Mouse (Mus musculus) left cerebral cortex, adult 8-10 months (tissue): ENCODE results near the gene Rabep2. TPM values are rescaled to one million over a fixed set of nuclear protein-coding genes. Genes with fewer than 3 reads are reported as not detected.

Source experiments
- DNase-seq, 2 experiments: peaks; one replicate each; pipeline ENCODE4 v3.0.0; 2022; ENCODE audit warnings: low spot score in 2 of 2
- total RNA-seq, 4 experiments: library from RNA; stranded (reverse); gene quantifications; 2 replicates each; pipeline ENCODE4 v1.2.4; 2022

Rabep2 gene
- total RNA-seq, 4 experiments from 2014 or later = 12.0 to 16.0 (median 13.7) TPM

- DNase-seq = no peak
Observed at GRCm38 (mm10) chr7:126430167-126430566, 1.6 kb downstream of the Rabep2 start.

- DNase-seq = no peak
Observed at GRCm38 (mm10) chr7:126434726-126435125, 6.2 kb downstream of the Rabep2 start.

- DNase-seq = no peak
Observed at GRCm38 (mm10) chr7:126435801-126436200, 7.2 kb downstream of the Rabep2 start.

GRCm38 (mm10) chr7:126436851-126437250 lies 8.3 kb downstream of the Rabep2 start:
- DNase-seq = no peak

GRCm38 (mm10) chr7:126440134-126440533 lies 11.6 kb downstream of the Rabep2 start:
- no peak for DNase-seq

- DNase-seq = no peak
Observed at GRCm38 (mm10) chr7:126443997-126444396, 15.4 kb downstream of the Rabep2 start.

- DNase-seq = no peak
Observed at GRCm38 (mm10) chr7:126444536-126444935, 16.0 kb downstream of the Rabep2 start.

- DNase-seq = no peak
Observed at GRCm38 (mm10) chr7:126445104-126445815, 16.7 kb downstream of the Rabep2 start.

- no peak for DNase-seq
Observed at GRCm38 (mm10) chr7:126446217-126446616, 17.7 kb downstream of the Rabep2 start.

- no peak for DNase-seq
Observed at GRCm38 (mm10) chr7:126448481-126448880, 19.9 kb downstream of the Rabep2 start.

- DNase-seq = no peak
Observed at GRCm38 (mm10) chr7:126449991-126450390, 21.4 kb downstream of the Rabep2 start.

GRCm38 (mm10) chr7:126450641-126451040 lies 22.1 kb downstream of the Rabep2 start:
- no peak for DNase-seq

- no peak for DNase-seq
Observed at GRCm38 (mm10) chr7:126452244-126452643, 23.7 kb downstream of the Rabep2 start.

GRCm38 (mm10) chr7:126453861-126454260 lies 25.3 kb downstream of the Rabep2 start:
- no peak for DNase-seq

GRCm38 (mm10) chr7:126455242-126455641 lies 26.7 kb downstream of the Rabep2 start:
- DNase-seq = no peak

GRCm38 (mm10) chr7:126456382-126457266 lies 28.1 kb downstream of the Rabep2 start:
- DNase-seq = no peak

GRCm38 (mm10) chr7:126458225-126458624 lies 29.7 kb downstream of the Rabep2 start:
- DNase-seq = no peak

GRCm38 (mm10) chr7:126458844-126459618 lies 30.5 kb downstream of the Rabep2 start:
- no peak for DNase-seq

GRCm38 (mm10) chr7:126460623-126461399 lies 32.3 kb downstream of the Rabep2 start:
- DNase-seq = no peak

GRCm38 (mm10) chr7:126461626-126462025 lies 33.1 kb downstream of the Rabep2 start:
- DNase-seq = no peak

GRCm38 (mm10) chr7:126463004-126463403 lies 34.4 kb downstream of the Rabep2 start, which contains the start of gene Atp2a1:
Atp2a1 (minus strand) TSS chr7:126463108.
- no peak for DNase-seq
